Mouse (Mus musculus) limb, embryonic 12.5 days (tissue): Measurements from ENCODE around the gene Mbd6. TPM values are rescaled to one million over a fixed set of nuclear protein-coding genes. Genes with fewer than 3 reads are reported as not detected.

ENCODE experiments used
- ATAC-seq: fragments of 200-750 bp; cut with Nextera tagmentation; 2 replicates; pipeline ENCODE4 v1.8.0; 2017; ENCODE audit warnings: low read depth, moderate TSS enrichment; ENCODE audit not compliant: insufficient number of reproducible peaks, insufficient read depth, low FRiP score, low TSS enrichment
- H3K27ac ChIP-seq: fragments of 300-500 bp; sonication (generic); 2 replicates; pipeline ENCODE4 v1.5.1; 2016; ENCODE audit warnings: mild to moderate bottlenecking, moderate library complexity
- H3K27me3 ChIP-seq: fragments of 300-500 bp; sonication (generic); 2 replicates; pipeline ENCODE4 v1.6.1; 2016; ENCODE audit warnings: mild to moderate bottlenecking, moderate library complexity
- H3K36me3 ChIP-seq: fragments of 300-500 bp; sonication (generic); 2 replicates; pipeline ENCODE4 v1.6.1; 2016; ENCODE audit warnings: mild to moderate bottlenecking, moderate library complexity
- H3K4me1 ChIP-seq: fragments of 300-500 bp; sonication (generic); replicated peaks from 2 replicates; pipeline ENCODE4 v1.6.1; 2016
- H3K4me2 ChIP-seq: fragments of 300-500 bp; sonication (generic); 2 replicates; pipeline ENCODE4 v1.6.1; 2016; ENCODE audit warnings: mild to moderate bottlenecking, moderate library complexity
- H3K4me3 ChIP-seq: fragments of 300-500 bp; sonication (generic); replicated peaks from 2 replicates; pipeline ENCODE4 v1.5.1; 2016; ENCODE audit warnings: mild to moderate bottlenecking
- H3K9ac ChIP-seq: fragments of 300-500 bp; sonication (generic); replicated peaks from 2 replicates; pipeline ENCODE4 v1.6.1; 2016; ENCODE audit warnings: mild to moderate bottlenecking, moderate library complexity
- H3K9me3 ChIP-seq: fragments of 300-500 bp; sonication (generic); 2 replicates; pipeline ENCODE4 v1.6.1; 2016; ENCODE audit warnings: mild to moderate bottlenecking, moderate library complexity
- WGBS: fragments of 180-500 bp; shearing (Covaris S2); methylation state at CpG from one replicate; pipeline ENCODE4 v1.1.7; 2016; 5-methylcytosine and 5-hydroxymethylcytosine counted together
- polyA plus RNA-seq: library from polyadenylated mRNA; unstranded; fragments of >200 nt; fragmentation: Nextera tagmentation; extraction: Ambion mirVana; gene quantifications from 2 replicates; pipeline ENCODE4 v1.2.1, GENCODE M21; 2016

Mbd6 gene
- polyA plus RNA-seq, 1 experiment from 2014 or later = 17.2 TPM

GRCm38 (mm10) chr10:127286730-127287129, 2.1 kb downstream of the Mbd6 start:
- Histone ChIP-seq H3K27ac (no peak overlapping the region), H3K4me3 (peak overlapping the region; percentile 71; the same call in 1 of the 2 replicates), H3K36me3 (peaks cover 58% of the 10 kb centered on the region), H3K9me3 (no peaks in the 10 kb centered on the region), H3K4me2 (peak overlapping the region; percentile 92), H3K27me3 (no peaks in the 10 kb centered on the region), H3K4me1 (peaks cover 47% of the 10 kb centered on the region), H3K9ac (0 out of 2 replicates have a peak overlapping the region, but pooled peaks have one; percentile 1)
- 64% methylated on average over 7 of the region's 7 CpGs for WGBS
- ATAC-seq = no peak

GRCm38 (mm10) chr10:127286194-127286593, 2.6 kb downstream of the Mbd6 start:
- 75% methylated on average over 7 of the region's 7 CpGs for WGBS
- peaks cover 42% of the 10 kb centered on the region for H3K4me1 ChIP-seq
- H3K9me3 ChIP-seq = no peaks in the 10 kb centered on the region
- ATAC-seq = no peak
- peaks cover 63% of the 10 kb centered on the region for H3K36me3 ChIP-seq
- peak overlapping the region; percentile 92; the same call in 1 of the 2 replicates for H3K4me2 ChIP-seq
- no peak overlapping the region for H3K9ac ChIP-seq
- no peaks in the 10 kb centered on the region for H3K27me3 ChIP-seq
- no peak overlapping the region for H3K27ac ChIP-seq
- no peak overlapping the region for H3K4me3 ChIP-seq

GRCm38 (mm10) chr10:127285644-127286043, 3.2 kb downstream of the Mbd6 start:
- H3K9ac ChIP-seq = peak overlapping the region; percentile 31; the same call in 1 of the 2 replicates
- H3K27ac ChIP-seq = no peak overlapping the region
- no peak overlapping the region for H3K4me3 ChIP-seq
- no peak for ATAC-seq
- H3K9me3 ChIP-seq = no peaks in the 10 kb centered on the region
- H3K27me3 ChIP-seq = no peaks in the 10 kb centered on the region
- peak overlapping the region; percentile 4; the same call in 1 of the 2 replicates for H3K4me2 ChIP-seq
- WGBS = 84% methylated on average over 13 of the region's 13 CpGs
- H3K36me3 ChIP-seq = peaks cover 69% of the 10 kb centered on the region
- peaks cover 42% of the 10 kb centered on the region for H3K4me1 ChIP-seq

- Histone ChIP-seq H3K4me2 (no peak overlapping the region), H3K4me3 (no peak overlapping the region), H3K27ac (no peak overlapping the region; the same call in 1 of the 2 replicates), H3K9ac (no peak overlapping the region), H3K9me3 (no peaks in the 10 kb centered on the region), H3K36me3 (peaks cover 76% of the 10 kb centered on the region), H3K27me3 (no peaks in the 10 kb centered on the region), H3K4me1 (peaks cover 41% of the 10 kb centered on the region)
- ATAC-seq = no peak
- 78% methylated on average over 11 of the region's 11 CpGs for WGBS
Observed at GRCm38 (mm10) chr10:127284724-127285500, 3.9 kb downstream of the Mbd6 start.

GRCm38 (mm10) chr10:127284105-127284622, 4.7 kb downstream of the Mbd6 start:
- H3K4me2 ChIP-seq = no peak overlapping the region
- no peak for ATAC-seq
- H3K27ac ChIP-seq = 0 out of 2 replicates have a peak overlapping the region, but pooled peaks have one; percentile 41
- no peak overlapping the region for H3K9ac ChIP-seq
- H3K9me3 ChIP-seq = no peaks in the 10 kb centered on the region
- H3K36me3 ChIP-seq = peaks cover 84% of the 10 kb centered on the region
- no peak overlapping the region for H3K4me3 ChIP-seq
- H3K4me1 ChIP-seq = peaks cover 35% of the 10 kb centered on the region
- H3K27me3 ChIP-seq = no peaks in the 10 kb centered on the region
- WGBS = 93% methylated on average over 7 of the region's 7 CpGs

- ATAC-seq = no peak
- Histone ChIP-seq H3K4me1 (peaks cover 29% of the 10 kb centered on the region), H3K9me3 (no peaks in the 10 kb centered on the region), H3K9ac (no peak overlapping the region), H3K27me3 (no peaks in the 10 kb centered on the region), H3K4me3 (no peak overlapping the region), H3K27ac (no peak overlapping the region), H3K4me2 (no peak overlapping the region), H3K36me3 (peaks cover 98% of the 10 kb centered on the region)
- 86% methylated on average over 13 of the region's 13 CpGs for WGBS
Observed at GRCm38 (mm10) chr10:127282620-127283215, 6.1 kb downstream of the Mbd6 start.

- ATAC-seq = no peak
- Histone ChIP-seq H3K4me1 (peaks cover 15% of the 10 kb centered on the region), H3K27ac (no peak overlapping the region), H3K36me3 (peaks cover 100% of the 10 kb centered on the region), H3K9ac (no peak overlapping the region), H3K4me3 (no peak overlapping the region), H3K27me3 (no peaks in the 10 kb centered on the region), H3K9me3 (no peaks in the 10 kb centered on the region), H3K4me2 (no peak overlapping the region)
- WGBS = 90% methylated on average over 8 of the region's 8 CpGs
Observed at GRCm38 (mm10) chr10:127281316-127281715, 7.5 kb downstream of the Mbd6 start.

- Histone ChIP-seq H3K27me3 (no peaks in the 10 kb centered on the region), H3K4me2 (no peak overlapping the region), H3K4me1 (no peaks in the 10 kb centered on the region), H3K4me3 (no peak overlapping the region), H3K9ac (no peak overlapping the region), H3K36me3 (peaks cover 100% of the 10 kb centered on the region), H3K9me3 (no peaks in the 10 kb centered on the region), H3K27ac (no peak overlapping the region)
- WGBS = 90% methylated on average over 2 of the region's 2 CpGs
- no peak for ATAC-seq
Observed at GRCm38 (mm10) chr10:127279730-127280129, 9.1 kb downstream of the Mbd6 start.

- Histone ChIP-seq H3K27me3 (no peaks in the 10 kb centered on the region), H3K36me3 (peaks cover 95% of the 10 kb centered on the region), H3K4me2 (no peak overlapping the region), H3K4me1 (no peaks in the 10 kb centered on the region), H3K9ac (no peak overlapping the region), H3K9me3 (no peaks in the 10 kb centered on the region), H3K4me3 (no peak overlapping the region), H3K27ac (no peak overlapping the region)
- 89% methylated on average over 11 of the region's 11 CpGs for WGBS
- no peak for ATAC-seq
Observed at GRCm38 (mm10) chr10:127274261-127275022, 14.4 kb downstream of the Mbd6 start.

- Histone ChIP-seq H3K36me3 (peaks cover 87% of the 10 kb centered on the region), H3K27me3 (no peaks in the 10 kb centered on the region), H3K9ac (no peak overlapping the region), H3K4me1 (peaks cover 9% of the 10 kb centered on the region), H3K4me2 (no peak overlapping the region), H3K9me3 (no peaks in the 10 kb centered on the region), H3K27ac (no peak overlapping the region), H3K4me3 (no peak overlapping the region)
- ATAC-seq = no peak
- WGBS = 86% methylated on average over 5 of the region's 5 CpGs
Observed at GRCm38 (mm10) chr10:127272371-127272770, 16.4 kb downstream of the Mbd6 start.

- peaks cover 62% of the 10 kb centered on the region for H3K36me3 ChIP-seq
- ATAC-seq = no peak
- no peak overlapping the region for H3K27ac ChIP-seq
Observed at GRCm38 (mm10) chr10:127269884-127270283, 18.9 kb downstream of the Mbd6 start.

More at GRCm38 (mm10) chr10:127269884-127270283, 18.9 kb downstream of the Mbd6 start:
- H3K4me2 ChIP-seq = no peak overlapping the region
- no peaks in the 10 kb centered on the region for H3K9me3 ChIP-seq
- 85% methylated on average over 4 of the region's 4 CpGs for WGBS
- H3K9ac ChIP-seq = no peak overlapping the region
- H3K27me3 ChIP-seq = peaks cover under 1% of the 10 kb centered on the region; the same call in 1 of the 2 replicates
- H3K4me3 ChIP-seq = no peak overlapping the region
- H3K4me1 ChIP-seq = peaks cover 15% of the 10 kb centered on the region
